Mouse (Mus musculus) cerebellum, postnatal 4 days (tissue): Measurements from ENCODE around the gene Dlx3.

Experiments used
- DNase-seq, 2 experiments: peaks; one replicate each; pipeline ENCODE4 v3.0.0; 2022; ENCODE audit warnings: low spot score in 2 of 2, mixed read lengths in 1 of 2

Dlx3 gene

GRCm38 (mm10) chr11:95119990-95120632, at the start of gene Dlx3:
Gene Dlx3, plus strand, starts transcription at chr11:95120119.
- peak in 1 of 2 experiments; percentile 32 for DNase-seq

- no peak for DNase-seq
Observed at GRCm38 (mm10) chr11:95070140-95071107, 49.5 kb upstream of the Dlx3 start.

- DNase-seq, result no peak
Observed at GRCm38 (mm10) chr11:95071266-95071665, 48.7 kb upstream of the Dlx3 start.

GRCm38 (mm10) chr11:95072136-95072535, 47.8 kb upstream of the Dlx3 start:
- DNase-seq, result no peak

GRCm38 (mm10) chr11:95072804-95073203, 47.1 kb upstream of the Dlx3 start:
- no peak for DNase-seq

- DNase-seq, result no peak
Observed at GRCm38 (mm10) chr11:95073835-95074234, 46.1 kb upstream of the Dlx3 start.

GRCm38 (mm10) chr11:95074694-95075093, 45.2 kb upstream of the Dlx3 start:
- no peak for DNase-seq

- DNase-seq, result no peak
Observed at GRCm38 (mm10) chr11:95075197-95076040, 44.5 kb upstream of the Dlx3 start.

GRCm38 (mm10) chr11:95076041-95076535, 43.8 kb upstream of the Dlx3 start:
- DNase-seq, result peak in 1 of 2 experiments; percentile 52

GRCm38 (mm10) chr11:95076536-95077111, 43.3 kb upstream of the Dlx3 start, which contains the start of gene Itga3:
Gene Itga3, minus strand, starts transcription at chr11:95076801.
- DNase-seq, result peak; percentile 44 to 52

GRCm38 (mm10) chr11:95077956-95078355, 42.0 kb upstream of the Dlx3 start:
- no peak for DNase-seq

GRCm38 (mm10) chr11:95079256-95079875, 40.6 kb upstream of the Dlx3 start:
- DNase-seq, result no peak

GRCm38 (mm10) chr11:95080783-95081182, 39.1 kb upstream of the Dlx3 start:
- DNase-seq, result no peak

GRCm38 (mm10) chr11:95082896-95083295, 37.0 kb upstream of the Dlx3 start:
- no peak for DNase-seq

- DNase-seq, result no peak
Observed at GRCm38 (mm10) chr11:95084175-95084574, 35.7 kb upstream of the Dlx3 start.

- no peak for DNase-seq
Observed at GRCm38 (mm10) chr11:95084811-95085382, 35.0 kb upstream of the Dlx3 start.

- DNase-seq, result no peak
Observed at GRCm38 (mm10) chr11:95085710-95086109, 34.2 kb upstream of the Dlx3 start.

- no peak for DNase-seq
Observed at GRCm38 (mm10) chr11:95086229-95086628, 33.7 kb upstream of the Dlx3 start.

GRCm38 (mm10) chr11:95087301-95088228, 32.4 kb upstream of the Dlx3 start:
- no peak for DNase-seq
